Mouse (Mus musculus) CD4-positive, CD25-positive, alpha-beta regulatory T cell, adult 2 months (primary cell): ENCODE measurements around the gene Wfdc6b.
"Not testable (repeated sequence)": the region's sequence is repeated elsewhere in the genome, so short reads cannot be mapped to it uniquely, and the experiment has no call there.

ENCODE experiments used
- DNase-seq: peaks from one replicate; pipeline ENCODE4 v3.0.0-alpha.2; 2012; ENCODE audit warnings: low read depth, low spot score

Gene Wfdc6b

GRCm38 (mm10) chr2:164613471-164613870 lies at the start of gene Wfdc6b, which contains the start of gene Wfdc8:
TSS of gene Wfdc6b (plus strand) at chr2:164613522.
TSS of gene Wfdc8 (minus strand) at chr2:164613626.
- DNase-seq = not testable (repeated sequence)

- no peak for DNase-seq
Measured at GRCm38 (mm10) chr2:164564346-164564745, 49.0 kb upstream of the Wfdc6b start.

- DNase-seq = peak; percentile 25
Measured at GRCm38 (mm10) chr2:164566997-164567396, 46.3 kb upstream of the Wfdc6b start.

- DNase-seq = no peak
Measured at GRCm38 (mm10) chr2:164567460-164567859, 45.9 kb upstream of the Wfdc6b start.

- DNase-seq = not testable (repeated sequence)
Measured at GRCm38 (mm10) chr2:164573359-164573758, 40.0 kb upstream of the Wfdc6b start, which contains the start of gene Spint3. TSS of gene Spint3 (minus strand) at chr2:164573459.

- not testable (repeated sequence) for DNase-seq
Measured at GRCm38 (mm10) chr2:164585025-164585725, 28.1 kb upstream of the Wfdc6b start, which contains the start of gene Wfdc6a. TSS of gene Wfdc6a (minus strand) at chr2:164585447.

- DNase-seq = peak; percentile 21
Measured at GRCm38 (mm10) chr2:164592014-164592413, 21.3 kb upstream of the Wfdc6b start.

GRCm38 (mm10) chr2:164593494-164593893 lies 19.8 kb upstream of the Wfdc6b start, which contains the start of gene Eppin:
TSS of gene Eppin (minus strand) at chr2:164593594.
- no peak for DNase-seq

- DNase-seq = peak; percentile 15
Measured at GRCm38 (mm10) chr2:164600179-164600578, 13.1 kb upstream of the Wfdc6b start.

GRCm38 (mm10) chr2:164603482-164603881 lies 9.8 kb upstream of the Wfdc6b start:
- DNase-seq = no peak

GRCm38 (mm10) chr2:164604411-164604810 lies 8.9 kb upstream of the Wfdc6b start:
- DNase-seq = no peak

- DNase-seq = no peak
Measured at GRCm38 (mm10) chr2:164608781-164609180, 4.5 kb upstream of the Wfdc6b start.

GRCm38 (mm10) chr2:164615386-164615785 lies 2.1 kb downstream of the Wfdc6b start:
- DNase-seq = no peak

GRCm38 (mm10) chr2:164619050-164619449 lies 5.7 kb downstream of the Wfdc6b start:
- DNase-seq = no peak

GRCm38 (mm10) chr2:164621775-164622174 lies 8.5 kb downstream of the Wfdc6b start:
- no peak for DNase-seq

- DNase-seq = peak; percentile 17
Measured at GRCm38 (mm10) chr2:164635266-164635665, 21.9 kb downstream of the Wfdc6b start.

- DNase-seq = no peak
Measured at GRCm38 (mm10) chr2:164638696-164639095, 25.4 kb downstream of the Wfdc6b start, which contains the start of gene Wfdc16. TSS of gene Wfdc16 (minus strand) at chr2:164638796.

- no peak for DNase-seq
Measured at GRCm38 (mm10) chr2:164641129-164641528, 27.8 kb downstream of the Wfdc6b start.

- DNase-seq = no peak
Measured at GRCm38 (mm10) chr2:164641881-164642673, 28.8 kb downstream of the Wfdc6b start.

- DNase-seq = peak; percentile 45
Measured at GRCm38 (mm10) chr2:164655858-164656257, 42.5 kb downstream of the Wfdc6b start, which contains the start of gene Wfdc10. TSS of gene Wfdc10 (plus strand) at chr2:164656046.

- no peak for DNase-seq
Measured at GRCm38 (mm10) chr2:164656483-164656882, 43.2 kb downstream of the Wfdc6b start, which contains the start of gene Wfdc9. TSS of gene Wfdc9 (minus strand) at chr2:164656583.

GRCm38 (mm10) chr2:164664851-164665250 lies 51.5 kb downstream of the Wfdc6b start:
- DNase-seq = no peak
